Mouse (Mus musculus): ENCODE measurements around the gene Ppp1r26. TPM values are rescaled to one million over a fixed set of nuclear protein-coding genes. Genes with fewer than 3 reads are reported as not detected.

The Ppp1r26 gene
- total RNA-seq, 2 experiments from 2014 or later = 3.2 to 3.6 TPM

- DNase-seq = peak; percentile 30 to 42
- intact Hi-C loops (cut with DNase I) = no loop called here
Measured at GRCm38 (mm10) chr2:28495207-28495756, 48.7 kb downstream of the Ppp1r26 start.

- intact Hi-C loops (cut with DNase I) = no loop called here
- no peak for DNase-seq
Measured at GRCm38 (mm10) chr2:28495801-28496595, 49.4 kb downstream of the Ppp1r26 start.

GRCm38 (mm10) chr2:28496671-28497070 is 50.1 kb downstream of the Ppp1r26 start, which contains the start of gene Gbgt1:
Gene Gbgt1 (plus strand): TSS chr2:28496891.
- peak in 1 of 2 experiments; percentile 13 for DNase-seq
- intact Hi-C loops (cut with DNase I) = no loop called here

GRCm38 (mm10) chr2:28497561-28497960 is 51.0 kb downstream of the Ppp1r26 start:
- intact Hi-C loops (cut with DNase I) = no loop called here
- peak in 1 of 2 experiments; percentile 0 for DNase-seq

GRCm38 (mm10) chr2:28498431-28498830 is 51.8 kb downstream of the Ppp1r26 start:
- DNase-seq = no peak
- intact Hi-C loops (cut with DNase I) = no loop called here

- intact Hi-C loops (cut with DNase I) = no loop called here
- peak in 1 of 2 experiments; percentile 0 for DNase-seq
Measured at GRCm38 (mm10) chr2:28502987-28503386, 56.4 kb downstream of the Ppp1r26 start.

- DNase-seq = no peak
- intact Hi-C loops (cut with DNase I) = no loop called here
Measured at GRCm38 (mm10) chr2:28504676-28505075, 58.1 kb downstream of the Ppp1r26 start.

Other genes with a start within 250 kb of the Ppp1r26 start
- gene 1700007K13Rik, start 19.5 kb downstream of the Ppp1r26 start, total RNA-seq (2021) = not detected
- 10 to 100 TPM; 41.5 to 44.7 TPM for gene Mrps2, start 21.3 kb downstream of the Ppp1r26 start, total RNA-seq (2021)
- gene Gbgt1, start 50.1 kb downstream of the Ppp1r26 start, total RNA-seq (2021) = 1 to 10 TPM; 2.6 to 3.7 TPM
- gene Gm10134, start 59.3 kb downstream of the Ppp1r26 start, total RNA-seq (2021) = 1 to 10 TPM; 1.2 to 1.4 TPM
- 10 to 100 TPM; 14.5 to 18.2 TPM for gene Ralgds, start 66.3 kb downstream of the Ppp1r26 start, total RNA-seq (2021)
- gene Cel, start 116.6 kb downstream of the Ppp1r26 start, total RNA-seq (2021) = not detected
- 10 to 100 TPM in 1 of 2 experiments, 1 to 10 TPM in 1; 9.8 to 10.9 TPM for gene Gtf3c5, start 137.0 kb downstream of the Ppp1r26 start, total RNA-seq (2021)
- gene Gfi1b, start 175.2 kb downstream of the Ppp1r26 start, total RNA-seq (2021) = not detected
- 10 to 100 TPM; 19.4 to 20.4 TPM for gene Tsc1, start 194.4 kb downstream of the Ppp1r26 start, total RNA-seq (2021)